Mouse (Mus musculus) lung, adult 2 months (tissue): ENCODE data around the gene Selenow.

ENCODE experiments used
- CTCF ChIP-seq: fragments of 200-500 bp; IDR thresholded peaks from 2 replicates; pipeline ENCODE4 v1.5.1; 2011; ENCODE audit warnings: mild to moderate bottlenecking, low read length, control low read depth; ENCODE audit not compliant: insufficient read depth
- POLR2A ChIP-seq: fragments of 200-500 bp; IDR thresholded peaks from 2 replicates; pipeline ENCODE4 v1.6.1; 2011; ENCODE audit warnings: low read depth, mild to moderate bottlenecking, control low read depth, low read length, borderline replicate concordance; ENCODE audit errors: extremely low read depth

GRCm38 (mm10) chr7:15884127-15884526 lies 38.1 kb downstream of the Selenow start:
- TF ChIP-seq POLR2A (no peak), CTCF (no peak)
